In the genomic region with DNA sequence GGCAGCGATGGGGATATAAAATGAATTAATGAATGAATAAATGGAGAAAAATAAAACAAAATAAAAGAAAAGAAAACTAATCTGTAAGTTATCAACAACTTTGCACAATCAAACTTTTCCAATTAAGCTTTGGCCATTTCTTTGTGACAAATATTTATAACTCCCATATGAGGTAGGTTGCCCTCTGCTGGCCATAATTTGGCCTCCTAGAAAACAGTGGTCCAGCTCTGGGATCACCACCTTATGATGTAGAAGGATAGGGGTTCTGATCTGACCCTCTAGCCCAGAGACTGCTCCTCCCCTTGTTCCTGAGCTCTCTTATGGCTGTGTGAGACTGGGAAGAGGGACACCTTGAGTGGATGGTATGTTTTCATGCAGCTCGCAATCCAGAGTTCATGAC, we compare ENCODE assay signal across 11 mouse cellular contexts. TPM values are rescaled to one million over a fixed set of nuclear protein-coding genes. Genes with fewer than 3 reads are reported as not detected.
DNase-seq lines count a peak whose midpoint lies in the region; ATAC-seq and TF ChIP-seq lines count a peak whose summit lies in the region.
"Had no signal": no experiment of that assay in that cellular context is flagged by ENCODE, and none has a peak within 500 bp of the region (broad histone marks: within the 10 kb centered on the region; RNA-seq: fewer than 3 reads in every experiment).

No protein-coding gene starts in this region.

- no peak overlapping the region for H3K4me2 ChIP-seq in intestine, postnatal 0 days (replicated peaks; ENCODE audit: low read depth)
- no peak overlapping the region for H3K4me2 ChIP-seq in intestine, embryonic 16.5 days (ENCODE audit: low read depth, low read length)
- no peak overlapping the region for H3K4me2 ChIP-seq in lung, embryonic 14.5 days
- no peak overlapping the region for H3K4me2 ChIP-seq in stomach, postnatal 0 days (replicated peaks; ENCODE audit: low read depth)
- no peak overlapping the region for H3K4me2 ChIP-seq in hindbrain, embryonic 16.5 days (ENCODE audit: low read length)

- WGBS in intestine, postnatal 0 days = 87% methylated on average over 2 of the region's 2 CpGs
- WGBS in intestine, embryonic 16.5 days = 92% methylated on average over 2 of the region's 2 CpGs
- 92% methylated on average over 2 of the region's 2 CpGs for WGBS in lung, embryonic 14.5 days
- WGBS in stomach, postnatal 0 days = 93% methylated on average over 2 of the region's 2 CpGs
- 95% methylated on average over 2 of the region's 2 CpGs for WGBS in hindbrain, embryonic 16.5 days

- H3K27me3 ChIP-seq in intestine, postnatal 0 days (replicated peaks; ENCODE audit: control insufficient read depth, insufficient read depth, low read length) = no peaks in the 10 kb centered on the region
- no peaks in the 10 kb centered on the region for H3K27me3 ChIP-seq in intestine, embryonic 16.5 days (replicated peaks; ENCODE audit: control insufficient read depth, insufficient read depth, low read length)
- H3K27me3 ChIP-seq in lung, embryonic 14.5 days (ENCODE audit: insufficient read depth, low read length) = no peaks in the 10 kb centered on the region
- H3K27me3 ChIP-seq in stomach, postnatal 0 days (ENCODE audit: control insufficient read depth, insufficient read depth, low read length) = no peaks in the 10 kb centered on the region
- H3K27me3 ChIP-seq in hindbrain, embryonic 16.5 days (replicated peaks; ENCODE audit: control insufficient read depth, insufficient read depth, low read length) = no peaks in the 10 kb centered on the region

- no peak for TF ChIP-seq EP300 in stomach, postnatal 0 days (optimal IDR thresholded peaks at IDR 0.05)

- no peak overlapping the region for H3K9ac ChIP-seq in intestine, postnatal 0 days (ENCODE audit: low read depth, low read length)
- no peak overlapping the region for H3K9ac ChIP-seq in intestine, embryonic 16.5 days (ENCODE audit: low read depth, low read length)
- H3K9ac ChIP-seq in lung, embryonic 14.5 days = no peak overlapping the region
- no peak overlapping the region for H3K9ac ChIP-seq in stomach, postnatal 0 days (ENCODE audit: low read length)
- no peak overlapping the region for H3K9ac ChIP-seq in hindbrain, embryonic 16.5 days (ENCODE audit: low read depth, low read length)

- TF ChIP-seq CTCF in intestine, postnatal 0 days (IDR thresholded peaks at IDR 0.05; ENCODE audit: low read depth) = peak; percentile 58
- peak; percentile 22; the same call in 1 of the 2 replicates for TF ChIP-seq CTCF in lung, embryonic 14.5 days (IDR thresholded peaks at IDR 0.05; ENCODE audit: low read depth)
- TF ChIP-seq CTCF in stomach, postnatal 0 days (IDR thresholded peaks at IDR 0.05; ENCODE audit: low read depth) = peak; percentile 56

- peak; percentile 8 to 18 for DNase-seq in cerebellum, adult 18-20 months
- DNase-seq in cerebellum, adult 11-12 months = no peak
- peak; percentile 11 for DNase-seq in lung, embryonic 14.5 days
- no peak for DNase-seq in lung, postnatal 36 days
- DNase-seq in stomach, postnatal 0 days (ENCODE audit: low spot score) = no peak
- DNase-seq: heart, postnatal 10 days; lung, adult 2 months had no signal

- no peaks in the 10 kb centered on the region for H3K36me3 ChIP-seq in intestine, postnatal 0 days (ENCODE audit: control insufficient read depth, insufficient read depth)
- H3K36me3 ChIP-seq in intestine, embryonic 16.5 days (ENCODE audit: control insufficient read depth, insufficient read depth, low read length) = no peaks in the 10 kb centered on the region
- H3K36me3 ChIP-seq in lung, embryonic 14.5 days (ENCODE audit: insufficient read depth) = no peaks in the 10 kb centered on the region
- H3K36me3 ChIP-seq in stomach, postnatal 0 days (ENCODE audit: control insufficient read depth, insufficient read depth, low read length) = no peaks in the 10 kb centered on the region
- H3K36me3 ChIP-seq in hindbrain, embryonic 16.5 days (ENCODE audit: control insufficient read depth, insufficient read depth, low read length) = no peaks in the 10 kb centered on the region
- H3K36me3 ChIP-seq: G1E had no signal

- no peaks in the 10 kb centered on the region for H3K9me3 ChIP-seq in intestine, postnatal 0 days (ENCODE audit: control insufficient read depth)
- H3K9me3 ChIP-seq in intestine, embryonic 16.5 days (ENCODE audit: control insufficient read depth, low read length) = no peaks in the 10 kb centered on the region
- no peaks in the 10 kb centered on the region for H3K9me3 ChIP-seq in lung, embryonic 14.5 days (ENCODE audit: low read depth, low read length)
- no peaks in the 10 kb centered on the region for H3K9me3 ChIP-seq in stomach, postnatal 0 days (ENCODE audit: control insufficient read depth, low read length)
- H3K9me3 ChIP-seq in hindbrain, embryonic 16.5 days (ENCODE audit: control insufficient read depth, low read length) = no peaks in the 10 kb centered on the region
- H3K9me3 ChIP-seq: G1E had no signal

- ATAC-seq in intestine, postnatal 0 days = no peak
- ATAC-seq in intestine, embryonic 16.5 days = no peak
- no peak for ATAC-seq in lung, embryonic 14.5 days (ENCODE audit: insufficient read depth)
- no peak for ATAC-seq in stomach, postnatal 0 days (ENCODE audit: low FRiP score, low TSS enrichment)
- no peak for ATAC-seq in hindbrain, embryonic 16.5 days

- H3K27ac ChIP-seq in intestine, postnatal 0 days (ENCODE audit: low read depth, low read length) = no peak overlapping the region
- H3K27ac ChIP-seq in intestine, embryonic 16.5 days (ENCODE audit: low read length) = no peak overlapping the region
- H3K27ac ChIP-seq in lung, embryonic 14.5 days (ENCODE audit: low read depth) = no peak overlapping the region
- no peak overlapping the region for H3K27ac ChIP-seq in stomach, postnatal 0 days (replicated peaks)
- H3K27ac ChIP-seq in hindbrain, embryonic 16.5 days (ENCODE audit: low read depth, low read length) = no peak overlapping the region

- no peak overlapping the region for H3K4me3 ChIP-seq in intestine, postnatal 0 days (ENCODE audit: low read depth, low read length)
- no peak overlapping the region for H3K4me3 ChIP-seq in intestine, embryonic 16.5 days (ENCODE audit: low read length)
- no peak overlapping the region for H3K4me3 ChIP-seq in lung, embryonic 14.5 days (ENCODE audit: low read depth, low read length)
- no peak overlapping the region for H3K4me3 ChIP-seq in stomach, postnatal 0 days (ENCODE audit: low read depth, low read length)
- no peak overlapping the region for H3K4me3 ChIP-seq in hindbrain, embryonic 16.5 days (ENCODE audit: low read length)

- H3K4me1 ChIP-seq in intestine, postnatal 0 days (replicated peaks; ENCODE audit: control insufficient read depth, insufficient read depth, low read length) = no peaks in the 10 kb centered on the region
- no peaks in the 10 kb centered on the region for H3K4me1 ChIP-seq in intestine, embryonic 16.5 days (ENCODE audit: control insufficient read depth, insufficient read depth, low read length)
- no peaks in the 10 kb centered on the region for H3K4me1 ChIP-seq in lung, embryonic 14.5 days (ENCODE audit: insufficient read depth)
- no peaks in the 10 kb centered on the region for H3K4me1 ChIP-seq in stomach, postnatal 0 days (replicated peaks; ENCODE audit: control insufficient read depth, insufficient read depth)
- H3K4me1 ChIP-seq in hindbrain, embryonic 16.5 days (ENCODE audit: control insufficient read depth, insufficient read depth, low read depth, low read length) = no peaks in the 10 kb centered on the region

RNA-seq across cellular contexts. Expression of gene Cyp4x1, which starts 20.6 kb away (rescaled TPM):
- polyA plus RNA-seq in intestine, postnatal 0 days (2015; fragmentation: Nextera tagmentation; extraction: Ambion mirVana) = 0.21 TPM in 2 replicates
- polyA plus RNA-seq in intestine, embryonic 16.5 days (2015; fragmentation: Nextera tagmentation; extraction: Ambion mirVana) = 0.20 and 0.31 TPM in 2 replicates
- polyA plus RNA-seq in lung, embryonic 14.5 days (2014; fragmentation: Nextera tagmentation; extraction: Ambion mirVana) = 0.04 and 0.05 TPM in 2 replicates
- 0.28 and 0.29 TPM in 2 replicates for polyA plus RNA-seq in stomach, postnatal 0 days (2015; fragmentation: Nextera tagmentation; extraction: Ambion mirVana)
- 11.6 and 11.8 TPM in 2 replicates for polyA plus RNA-seq in hindbrain, embryonic 16.5 days (2015; fragmentation: Nextera tagmentation; extraction: Ambion mirVana)
- polyA plus RNA-seq: G1E; lung, adult 2 months had no signal

Comparison
In these comparisons a context has a peak if more than half of its experiments do, and no peak if none do; other contexts are left out.
1. DNase-seq: peak in cerebellum, adult 18-20 months (2 of 2) and lung, embryonic 14.5 days (single experiment); none in cerebellum, adult 11-12 months (single experiment), lung, postnatal 36 days (single experiment) and stomach, postnatal 0 days (single experiment).
2. Peak in every context shown above with its lines, with median percentiles within 50 percentile points of each other: CTCF ChIP-seq.